Comparison of ENCODE assay signal across 9 mouse cellular contexts in genomic region chr2:139381628-139382027, GRCm38 (mm10).
A peak's percentile ranks its signal among the peaks of the same experiment; 100 is the strongest.
DNase-seq lines count a peak whose midpoint lies in the region; ATAC-seq and TF ChIP-seq lines count a peak whose summit lies in the region.
"Had no signal": no experiment of that assay in that cellular context is flagged by ENCODE, and none has a peak within 500 bp of the region (broad histone marks: within the 10 kb centered on the region; RNA-seq: fewer than 3 reads in every experiment).

No protein-coding gene starts in this region.

- TF ChIP-seq CTCF in MEL (IDR thresholded peaks at IDR 0.05 in 2 of 3, conservative IDR thresholded peaks at IDR 0.05 in 1 of 3; ENCODE audit: control insufficient read depth in 1 of 3, insufficient read depth in 1 of 3, low read depth in 2 of 3, low read length in 3 of 3, poor library complexity in 1 of 3, severe bottlenecking in 1 of 3) = peak; percentile 49 to 75 (median 64)
- TF ChIP-seq CTCF in liver, postnatal 0 days (IDR thresholded peaks at IDR 0.05; ENCODE audit: low read depth) = peak; percentile 81

- H3K36me3 ChIP-seq in MEL (ENCODE audit: control insufficient read depth in 1 of 2, insufficient read depth in 2 of 2, low read length in 2 of 2) = no peaks in the 10 kb centered on the region
- no peaks in the 10 kb centered on the region for H3K36me3 ChIP-seq in forebrain, embryonic 10.5 days (replicated peaks)
- no peaks in the 10 kb centered on the region for H3K36me3 ChIP-seq in liver, postnatal 0 days (replicated peaks; ENCODE audit: insufficient read depth, low read length)

- H3K4me1 ChIP-seq in MEL (ENCODE audit: control insufficient read depth in 1 of 2, insufficient read depth in 2 of 2, low read length in 2 of 2) = no peaks in the 10 kb centered on the region
- no peaks in the 10 kb centered on the region for H3K4me1 ChIP-seq in forebrain, embryonic 10.5 days
- H3K4me1 ChIP-seq in liver, postnatal 0 days (ENCODE audit: insufficient read depth) = no peaks in the 10 kb centered on the region
- H3K4me1 ChIP-seq: megakaryocyte, embryonic 14.5 days had no signal

- H3K9ac ChIP-seq in MEL (ENCODE audit: control insufficient read depth, low read depth, low read length, poor library complexity, severe bottlenecking) = no peak overlapping the region
- no peak overlapping the region for H3K9ac ChIP-seq in liver, postnatal 0 days (replicated peaks)

- no peak overlapping the region for H3K27ac ChIP-seq in MEL (ENCODE audit: control insufficient read depth, low read depth, low read length)
- H3K27ac ChIP-seq in forebrain, embryonic 10.5 days = no peak overlapping the region
- no peak overlapping the region for H3K27ac ChIP-seq in liver, postnatal 0 days (ENCODE audit: low read depth)

- H3K4me3 ChIP-seq in MEL (ENCODE audit: control insufficient read depth in 1 of 2, insufficient read depth in 1 of 2, low read depth in 2 of 2, low read length in 2 of 2) = no peak overlapping the region
- H3K4me3 ChIP-seq in forebrain, embryonic 10.5 days = no peak overlapping the region
- no peak overlapping the region for H3K4me3 ChIP-seq in liver, postnatal 0 days (ENCODE audit: low read depth, low read length)
- H3K4me3 ChIP-seq: megakaryocyte, embryonic 14.5 days had no signal

- no peaks in the 10 kb centered on the region for H3K27me3 ChIP-seq in MEL (ENCODE audit: control insufficient read depth in 1 of 2, insufficient read depth in 2 of 2, low read length in 2 of 2)
- no peaks in the 10 kb centered on the region for H3K27me3 ChIP-seq in forebrain, embryonic 10.5 days (ENCODE audit: poor library complexity, severe bottlenecking)
- no peaks in the 10 kb centered on the region for H3K27me3 ChIP-seq in liver, postnatal 0 days (ENCODE audit: insufficient read depth, low read length)
- H3K27me3 ChIP-seq: megakaryocyte, embryonic 14.5 days had no signal

- no peak for TF ChIP-seq POLR2A in MEL (IDR thresholded peaks at IDR 0.05; ENCODE audit: control insufficient read depth in 1 of 2, insufficient read depth in 1 of 2, low read depth in 1 of 2, low read length in 2 of 2, poor library complexity in 1 of 2)

- no peak for TF ChIP-seq EP300 in MEL (IDR thresholded peaks at IDR 0.05; ENCODE audit: low read depth in 1 of 2, low read length in 2 of 2)
- TF ChIP-seq EP300 in liver, postnatal 0 days (IDR thresholded peaks at IDR 0.05; ENCODE audit: low read depth) = no peak

- 5% methylated on average over 1 of the region's 1 CpGs for WGBS in forebrain, embryonic 10.5 days
- 4% methylated on average over 1 of the region's 1 CpGs for WGBS in liver, postnatal 0 days (ENCODE audit: insufficient replicate concordance)

- no peaks in the 10 kb centered on the region for H3K9me3 ChIP-seq in MEL (replicated peaks; ENCODE audit: insufficient read depth, low read length)
- no peaks in the 10 kb centered on the region for H3K9me3 ChIP-seq in forebrain, embryonic 10.5 days
- no peaks in the 10 kb centered on the region for H3K9me3 ChIP-seq in liver, postnatal 0 days (ENCODE audit: low read length)
- H3K9me3 ChIP-seq: megakaryocyte, embryonic 14.5 days had no signal

- ATAC-seq in liver, postnatal 0 days = no peak

- H3K79me2 ChIP-seq in MEL (ENCODE audit: control insufficient read depth, insufficient read depth, low read length, poor library complexity) = no peaks in the 10 kb centered on the region

- no peak overlapping the region for H3K4me2 ChIP-seq in liver, postnatal 0 days (ENCODE audit: low read depth, low read length)

- peak; percentile 79 for TF ChIP-seq RAD21 in MEL (IDR thresholded peaks at IDR 0.05; ENCODE audit: low read depth, low read length)

- peak; percentile 58 for DNase-seq in MEL (ENCODE audit: low read depth, low spot score)
- peak; percentile 64 for DNase-seq in brain, embryonic 18.5 days (ENCODE audit: low read depth, low spot score)
- DNase-seq in forebrain, embryonic 10.5 days (ENCODE audit: extremely low spot score, low spot score) = peak; percentile 70
- DNase-seq in heart, postnatal 4 days = peak; percentile 77
- DNase-seq in layer of hippocampus, adult 11-12 months (ENCODE audit: low spot score) = peak; percentile 83
- peak; percentile 62 for DNase-seq in liver, postnatal 0 days
- peak; percentile 59 for DNase-seq in ovary, postnatal 14 days (ENCODE audit: low spot score)
- DNase-seq in yolk sac, embryonic 10.5 days (ENCODE audit: low spot score) = peak; percentile 44

TF ChIP-seq in MEL, 35 proteins besides CTCF, POLR2A, EP300 and RAD21:
- TF ChIP-seq RCOR1 (IDR thresholded peaks at IDR 0.05; ENCODE audit: low read depth, low read length) = no peak
- no peak for TF ChIP-seq TAL1 (IDR thresholded peaks at IDR 0.05; ENCODE audit: low read length)
- no peak for TF ChIP-seq POLR2AphosphoS5 (IDR thresholded peaks at IDR 0.05; ENCODE audit: borderline replicate concordance, low read depth, low read length)
- TF ChIP-seq ZMIZ1 (IDR thresholded peaks at IDR 0.05; ENCODE audit: low read depth, low read length) = no peak
- TF ChIP-seq ZNF384 (IDR thresholded peaks at IDR 0.05; ENCODE audit: low read depth, low read length) = 0 out of 2 replicates have a peak, but pooled peaks have one; percentile 12
- no peak for TF ChIP-seq BHLHE40 (IDR thresholded peaks at IDR 0.05; ENCODE audit: borderline replicate concordance, low read depth, low read length)
- no peak for TF ChIP-seq NELFE (IDR thresholded peaks at IDR 0.05; ENCODE audit: low read depth, low read length)
- peak; percentile 67 for TF ChIP-seq SMC3 (IDR thresholded peaks at IDR 0.05; ENCODE audit: low read depth, low read length)
- peak; percentile 56; the same call in 1 of the 2 replicates for TF ChIP-seq ZC3H11A (IDR thresholded peaks at IDR 0.05; ENCODE audit: low read depth, low read length)
- no peak for TF ChIP-seq MYC (IDR thresholded peaks at IDR 0.05; ENCODE audit: low read depth, low read length)
- no peak for TF ChIP-seq POLR2AphosphoS2 (IDR thresholded peaks at IDR 0.05; ENCODE audit: low read length)
